Mouse (Mus musculus) MEL (cell line): ENCODE results near the gene Gm49387.

Source experiments
- CTCF ChIP-seq, 3 experiments: IDR thresholded peaks in 2 of 3; conservative IDR thresholded peaks in 1 of 3; 2 replicates each; pipeline ENCODE4 v1.5.1; 2011 to 2012; ENCODE audit warnings: low read length in 3 of 3, low read depth in 2 of 3, mild to moderate bottlenecking in 2 of 3, improper control_type of control experiment in 1 of 3, inconsistent platforms in 1 of 3, mixed read lengths in 1 of 3, moderate library complexity in 1 of 3; ENCODE audit not compliant: control insufficient read depth in 1 of 3, insufficient read depth in 1 of 3, poor library complexity in 1 of 3, severe bottlenecking in 1 of 3
- MAX ChIP-seq: IDR thresholded peaks from 2 replicates; pipeline ENCODE4 v1.6.1; 2011; ENCODE audit warnings: low read length, improper control_type of control experiment
- NRF1 ChIP-seq: IDR thresholded peaks from 2 replicates; pipeline ENCODE4 v1.6.1; 2014; ENCODE audit warnings: low read depth, mild to moderate bottlenecking, inconsistent platforms, low read length, improper control_type of control experiment, moderate library complexity; ENCODE audit not compliant: poor library complexity, insufficient read depth, severe bottlenecking
- SIN3A ChIP-seq: IDR thresholded peaks from 2 replicates; pipeline ENCODE4 v1.6.1; 2012; ENCODE audit warnings: low read length, improper control_type of control experiment, inconsistent platforms

GRCm38 (mm10) chr14:31683610-31684009 lies 42.9 kb upstream of the Gm49387 start:
- TF ChIP-seq SIN3A: no peak
- no peak for TF ChIP-seq CTCF (IDR thresholded peaks at IDR 0.05 in 2 of 3, conservative IDR thresholded peaks at IDR 0.05 in 1 of 3; ENCODE audit: control insufficient read depth in 1 of 3, insufficient read depth in 1 of 3, low read depth in 2 of 3, low read length in 3 of 3, poor library complexity in 1 of 3, severe bottlenecking in 1 of 3)
- no peak for TF ChIP-seq MAX
- TF ChIP-seq NRF1: no peak
